Mouse (Mus musculus) skeletal muscle tissue, postnatal 0 days (tissue): Measurements from ENCODE around the gene Fam72a. TPM values are rescaled to one million over a fixed set of nuclear protein-coding genes. Genes with fewer than 3 reads are reported as not detected.

ENCODE experiments used
- microRNA-seq, 2 experiments: library from miRNA; unstranded; fragments of <30 nt; microRNA quantifications; one replicate each; pipeline ENCODE4; 2016
- polyA plus RNA-seq: library from polyadenylated mRNA; unstranded; fragments of >200 nt; fragmentation: Nextera tagmentation; extraction: Ambion mirVana; gene quantifications from 2 replicates; pipeline ENCODE4 v1.2.1, GENCODE M21; 2015

Gene Fam72a
- 1.5 and 1.8 TPM in 2 replicates for polyA plus RNA-seq

GRCm38 (mm10) chr1:131527281-131528080 lies at the start of gene Fam72a, which contains the start of gene Srgap2:
TSS of gene Fam72a (plus strand) at chr1:131527903.
TSS of gene Srgap2 (minus strand) at chr1:131527352.

Small RNA genes lying within 50 kb of the gene (microRNA-seq; reads per million reads assigned to microRNA genes)
- 0 reads per million in 2 experiments for gene Gm24273

Other genes starting within 250 kb of the Fam72a start
- 1.7 and 2.5 TPM in 2 replicates for gene Ikbke, start 248.3 kb upstream of the Fam72a start, polyA plus RNA-seq
- 16.8 and 18.6 TPM in 2 replicates for gene Srgap2, start 551 bp upstream of the Fam72a start, polyA plus RNA-seq
- 0.04 and 0.06 TPM in 2 replicates for gene Avpr1b, start 71.3 kb downstream of the Fam72a start, polyA plus RNA-seq
- gene Ctse, start 110.4 kb downstream of the Fam72a start, polyA plus RNA-seq: 0.23 and 0.43 TPM in 2 replicates
- 8.0 and 13.2 TPM in 2 replicates for gene Rab7b, start 160.8 kb downstream of the Fam72a start, polyA plus RNA-seq
- gene Slc26a9, start 216.1 kb downstream of the Fam72a start, polyA plus RNA-seq: 0.09 TPM in 1 of 2 replicates, not detected in the other